Mouse (Mus musculus) cortical plate, adult 2 months (tissue): ENCODE data around the gene 1700020D05Rik.

Experiments
- CTCF ChIP-seq: fragments of 200-500 bp; IDR thresholded peaks from 2 replicates; pipeline ENCODE4 v1.5.1; 2011; ENCODE audit warnings: mild to moderate bottlenecking, control low read depth, low read length; ENCODE audit not compliant: insufficient read depth; ENCODE audit errors: extremely low read depth
- POLR2A ChIP-seq: fragments of 200-500 bp; IDR thresholded peaks from 2 replicates; pipeline ENCODE4 v1.6.1; 2011; ENCODE audit warnings: mild to moderate bottlenecking, low read length, control low read depth; ENCODE audit not compliant: insufficient read depth; ENCODE audit errors: extremely low read depth

DNA sequence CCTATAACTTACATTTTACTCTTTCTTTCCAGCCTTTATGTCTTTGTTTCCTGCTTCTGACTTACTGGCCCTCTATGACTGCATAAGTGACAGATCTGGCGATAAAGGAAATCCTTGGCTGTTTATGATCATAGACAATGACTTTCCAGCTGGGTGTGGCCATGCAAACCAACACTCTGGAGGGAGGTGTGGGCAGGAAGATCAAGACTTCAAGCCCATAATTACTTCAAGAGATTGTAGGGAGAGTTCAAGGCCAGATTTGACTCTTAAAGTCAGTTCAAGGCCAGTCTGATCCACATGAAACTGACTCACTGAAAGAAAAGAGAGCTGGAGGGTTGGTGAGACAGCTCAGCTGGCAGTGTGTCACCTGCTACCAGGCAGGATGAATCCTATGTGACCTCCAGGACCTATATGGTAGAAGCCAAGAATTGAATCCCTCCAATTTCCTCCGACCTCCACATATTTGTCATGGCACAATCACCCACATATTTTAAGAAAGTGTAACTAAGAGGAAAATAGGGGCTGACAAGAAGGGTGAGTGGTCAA lies 3.2 kb downstream of the 1700020D05Rik start:
- TF ChIP-seq CTCF, result no peak
- no peak for TF ChIP-seq POLR2A
